Mouse (Mus musculus) midbrain, embryonic 16.5 days (tissue): ENCODE measurements around the gene Mast4. TPM values are rescaled to one million over a fixed set of nuclear protein-coding genes. Genes with fewer than 3 reads are reported as not detected.

Experiments used
- ATAC-seq: fragments of 200-750 bp; cut with Nextera tagmentation; 2 replicates; pipeline ENCODE4 v1.8.0; 2017; ENCODE audit warnings: moderate TSS enrichment
- H3K27ac ChIP-seq: fragments of 300-500 bp; sonication (generic); 2 replicates; pipeline ENCODE4 v1.5.1; 2014; ENCODE audit warnings: mild to moderate bottlenecking, low read length, mixed read lengths
- H3K27me3 ChIP-seq: fragments of 300-500 bp; sonication (generic); 2 replicates; pipeline ENCODE4 v1.6.1; 2014; ENCODE audit warnings: low read depth, low read length, mixed read lengths; ENCODE audit not compliant: control insufficient read depth, insufficient read depth
- H3K36me3 ChIP-seq: fragments of 300-500 bp; sonication (generic); 2 replicates; pipeline ENCODE4 v1.6.1; 2014; ENCODE audit warnings: mild to moderate bottlenecking, low read length, moderate library complexity, mixed read lengths; ENCODE audit not compliant: control insufficient read depth, insufficient read depth
- H3K4me1 ChIP-seq: fragments of 300-500 bp; sonication (generic); 2 replicates; pipeline ENCODE4 v1.6.1; 2014; ENCODE audit warnings: mild to moderate bottlenecking, low read length, mixed read lengths; ENCODE audit not compliant: control insufficient read depth, insufficient read depth
- H3K4me2 ChIP-seq: fragments of 300-500 bp; sonication (generic); 2 replicates; pipeline ENCODE4 v1.6.1; 2014; ENCODE audit warnings: mild to moderate bottlenecking, low read length, mixed read lengths
- H3K4me3 ChIP-seq: fragments of 300-500 bp; sonication (generic); 2 replicates; pipeline ENCODE4 v1.5.1; 2014; ENCODE audit warnings: low read depth, mild to moderate bottlenecking, low read length, moderate library complexity, mixed read lengths
- H3K9ac ChIP-seq: fragments of 300-500 bp; sonication (generic); 2 replicates; pipeline ENCODE4 v1.6.1; 2014; ENCODE audit warnings: low read depth, low read length, mixed read lengths
- H3K9me3 ChIP-seq: fragments of 300-500 bp; sonication (generic); replicated peaks from 2 replicates; pipeline ENCODE4 v1.6.1; 2014; ENCODE audit warnings: mild to moderate bottlenecking, low read length, mixed read lengths; ENCODE audit not compliant: control insufficient read depth, poor library complexity, severe bottlenecking
- WGBS: fragments of 180-500 bp; shearing (Covaris S2); extraction: QIAGEN DNeasy Blood & Tissue Kit; methylation state at CpG from one replicate; pipeline ENCODE4 v1.1.7; 2014; 5-methylcytosine and 5-hydroxymethylcytosine counted together
- polyA plus RNA-seq: library from polyadenylated mRNA; unstranded; fragments of >200 nt; fragmentation: Nextera tagmentation; extraction: Ambion mirVana; gene quantifications from 2 replicates; pipeline ENCODE4 v1.2.1, GENCODE M21; 2015

Gene Mast4
- polyA plus RNA-seq, 1 experiment from 2014 or later = 33.8 TPM

DNA sequence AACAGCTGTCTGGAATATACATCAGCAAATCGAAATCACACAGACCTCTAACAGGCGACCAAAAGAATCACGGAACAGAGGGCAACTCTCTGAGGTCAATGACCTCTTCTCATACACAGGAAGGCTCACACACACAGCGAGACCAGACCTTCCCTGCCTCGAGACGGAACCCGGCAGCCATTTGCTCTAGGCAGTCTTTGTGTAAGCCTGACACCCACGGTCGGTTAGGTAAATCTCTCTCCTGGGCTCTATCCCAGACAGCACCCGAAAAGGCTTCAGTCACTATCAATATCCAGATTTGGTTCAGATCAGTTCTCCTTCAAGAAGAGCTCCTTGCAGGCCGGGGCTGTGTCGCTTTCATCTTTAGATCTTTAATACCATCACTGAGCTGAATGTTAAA is 421.4 kb downstream of the Mast4 start:
- H3K4me1 ChIP-seq = no peaks in the 10 kb centered on the region
- 75% methylated on average over 12 of the region's 12 CpGs for whole genome bisulfite sequencing
- no peak overlapping the region for H3K4me2 ChIP-seq
- peak overlapping the region; percentile 11; the same call in 1 of the 2 replicates for H3K27ac ChIP-seq
- no peaks in the 10 kb centered on the region for H3K36me3 ChIP-seq
- no peaks in the 10 kb centered on the region for H3K27me3 ChIP-seq
- peak; percentile 11; the same call in 1 of the 2 replicates for ATAC-seq
- no peak overlapping the region for H3K4me3 ChIP-seq
- no peak overlapping the region for H3K9ac ChIP-seq
- no peaks in the 10 kb centered on the region for H3K9me3 ChIP-seq

DNA sequence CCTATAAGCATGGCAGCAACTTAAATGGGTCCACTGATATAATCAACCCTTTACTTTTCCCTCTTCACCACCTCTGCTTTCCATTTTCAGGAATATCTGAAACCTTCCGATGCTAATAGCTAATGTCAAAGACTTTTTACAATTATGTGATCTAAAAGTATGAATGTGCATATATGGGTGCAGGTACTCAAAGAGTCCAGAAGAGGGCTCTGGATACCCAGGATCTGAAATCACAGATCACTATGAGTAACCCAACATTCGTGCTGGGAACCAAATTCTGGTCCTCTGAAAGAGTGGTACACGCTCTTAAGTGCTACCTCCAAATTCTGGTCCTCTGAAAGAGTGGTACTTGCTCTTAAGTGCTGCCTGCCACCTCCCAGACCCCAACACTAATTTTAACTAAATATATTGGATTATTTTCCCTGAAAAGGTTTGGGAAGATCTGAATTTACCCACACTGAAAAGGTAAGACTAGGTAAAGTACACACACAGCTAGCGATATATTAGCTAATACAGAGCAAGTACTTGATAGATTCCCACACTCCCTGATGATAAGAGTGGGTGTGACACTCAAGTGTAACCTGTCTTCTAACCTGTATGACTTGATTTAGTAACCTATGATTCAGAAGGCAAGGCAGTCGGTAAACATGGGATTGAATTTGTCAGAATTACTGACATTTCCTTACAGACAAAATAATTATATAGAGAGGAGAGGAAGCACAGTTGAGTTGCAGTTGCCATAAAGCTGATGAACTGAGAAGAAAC is 424.5 kb downstream of the Mast4 start:
- WGBS = 91% methylated on average over 5 of the region's 5 CpGs
- Histone ChIP-seq H3K9me3 (no peaks in the 10 kb centered on the region), H3K4me2 (no peak overlapping the region), H3K9ac (no peak overlapping the region), H3K4me3 (no peak overlapping the region), H3K27me3 (no peaks in the 10 kb centered on the region), H3K4me1 (peaks cover 6% of the 10 kb centered on the region), H3K27ac (no peak overlapping the region), H3K36me3 (no peaks in the 10 kb centered on the region)
- no peak for ATAC-seq

DNA sequence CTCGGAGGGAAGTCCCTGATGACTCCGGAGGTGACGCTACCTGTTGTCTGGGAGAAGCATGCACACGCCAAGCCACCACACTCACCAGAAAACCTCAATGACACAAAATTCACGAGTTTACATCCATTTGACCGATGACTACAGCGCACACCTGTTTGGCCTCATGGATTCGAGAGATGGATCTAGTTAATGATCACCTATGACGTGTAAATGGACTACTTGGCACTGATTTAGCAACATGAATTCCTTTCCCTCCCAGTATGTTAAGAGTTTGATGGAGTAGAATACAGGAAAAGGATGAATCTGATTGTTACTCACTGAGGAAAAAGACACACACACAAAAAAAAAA is 427.7 kb downstream of the Mast4 start:
- ATAC-seq = peak; percentile 19
- Histone ChIP-seq H3K36me3 (no peaks in the 10 kb centered on the region), H3K9ac (peak overlapping the region; percentile 47), H3K9me3 (no peaks in the 10 kb centered on the region), H3K4me2 (peak overlapping the region; percentile 57), H3K4me3 (peak overlapping the region; percentile 41), H3K27me3 (no peaks in the 10 kb centered on the region), H3K27ac (peak overlapping the region; percentile 80), H3K4me1 (peaks cover 6% of the 10 kb centered on the region)
- 4% methylated on average over 9 of the region's 9 CpGs for WGBS

DNA sequence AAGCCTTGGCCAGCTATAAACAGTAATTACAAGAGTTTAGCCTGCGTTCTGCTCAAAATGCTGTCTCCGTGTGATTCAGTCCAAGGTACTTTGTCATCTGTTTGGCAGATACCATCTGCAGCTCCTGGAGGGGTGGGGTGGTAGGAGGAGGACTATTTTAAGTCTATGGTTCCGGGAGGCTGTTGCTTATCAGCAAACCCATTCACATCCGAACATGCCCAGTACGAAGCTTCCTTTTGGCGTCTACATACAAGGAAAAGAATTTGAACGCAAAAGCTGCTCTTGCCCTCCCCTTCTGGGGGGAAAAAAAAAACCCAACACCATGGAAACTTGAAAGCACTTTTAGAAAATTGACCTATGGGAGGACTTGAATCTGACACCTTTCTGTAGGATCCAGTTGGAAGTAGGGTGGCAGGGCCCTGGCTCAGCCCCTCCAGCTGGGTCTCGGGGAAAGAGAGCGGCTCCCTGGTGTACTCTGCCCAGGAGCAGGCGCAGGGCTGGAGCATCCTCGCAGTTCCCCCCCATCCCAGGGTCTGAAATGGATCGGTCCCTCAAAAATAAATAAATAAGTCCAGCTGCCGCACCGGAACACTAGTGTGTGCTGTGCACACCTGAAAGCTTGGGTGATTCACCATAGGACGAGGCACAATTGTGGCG is 428.2 kb downstream of the Mast4 start:
- Histone ChIP-seq H3K4me1 (peaks cover 6% of the 10 kb centered on the region), H3K27me3 (no peaks in the 10 kb centered on the region)
- 0% methylated on average over 16 of the region's 16 CpGs for WGBS

DNA sequence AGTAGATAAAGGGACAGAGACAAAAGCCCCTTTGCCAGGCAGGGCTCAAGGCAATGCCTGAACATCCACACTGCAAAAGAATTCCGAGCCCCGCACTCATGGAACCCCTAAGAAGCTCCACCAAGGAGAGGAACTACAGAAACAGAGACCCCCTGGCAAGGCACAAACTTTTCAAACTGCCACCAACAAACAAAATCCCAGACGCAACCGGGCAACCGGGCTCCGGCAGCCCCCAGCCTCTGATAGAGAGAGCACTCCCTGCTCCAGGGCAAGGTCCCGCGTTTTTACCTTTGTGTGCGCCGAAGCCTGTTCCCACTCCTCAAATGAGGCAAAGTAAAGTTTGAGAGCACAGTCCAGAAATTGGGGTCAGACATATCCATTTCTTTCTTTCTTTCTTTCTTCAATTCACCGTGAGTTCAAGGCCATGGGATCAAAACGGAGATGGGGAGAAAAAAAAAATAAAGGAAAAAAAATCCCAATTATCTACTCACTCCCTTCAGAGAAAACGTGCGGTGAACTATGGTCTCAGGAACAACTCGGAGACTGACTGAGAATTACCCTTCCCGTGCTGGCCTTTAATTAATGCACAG is 428.8 kb downstream of the Mast4 start:
- under 1% methylated on average over 16 of the region's 16 CpGs for WGBS
- Histone ChIP-seq H3K4me3 (peak overlapping the region; percentile 41), H3K9me3 (no peaks in the 10 kb centered on the region), H3K36me3 (no peaks in the 10 kb centered on the region), H3K4me2 (peak overlapping the region; percentile 57), H3K9ac (peak overlapping the region; percentile 47), H3K27me3 (no peaks in the 10 kb centered on the region), H3K27ac (peak overlapping the region; percentile 80), H3K4me1 (peaks cover 6% of the 10 kb centered on the region)
- no peak for ATAC-seq

More for the DNA sequence above, 428.2 kb downstream of the Mast4 start:
- peak overlapping the region; percentile 41 for H3K4me3 ChIP-seq
- ATAC-seq = peak; percentile 95
- peak overlapping the region; percentile 80 for H3K27ac ChIP-seq
- peak overlapping the region; percentile 57 for H3K4me2 ChIP-seq
- H3K36me3 ChIP-seq = no peaks in the 10 kb centered on the region
- no peaks in the 10 kb centered on the region for H3K9me3 ChIP-seq
- peak overlapping the region; percentile 47 for H3K9ac ChIP-seq

- no peak overlapping the region for H3K4me2 ChIP-seq
Observed at GRCm38 (mm10) chr13:102903689-102904088, 430.6 kb downstream of the Mast4 start.

GRCm38 (mm10) chr13:102902123-102902522 is 432.2 kb downstream of the Mast4 start:
- Histone ChIP-seq H3K27me3 (no peaks in the 10 kb centered on the region), H3K9ac (no peak overlapping the region)
- ATAC-seq = no peak

More at GRCm38 (mm10) chr13:102903689-102904088, 430.6 kb downstream of the Mast4 start:
- H3K36me3 ChIP-seq = no peaks in the 10 kb centered on the region
- WGBS = 89% methylated on average over 4 of the region's 4 CpGs
- ATAC-seq = no peak
- no peak overlapping the region for H3K27ac ChIP-seq
- no peak overlapping the region for H3K4me3 ChIP-seq
- no peak overlapping the region for H3K9ac ChIP-seq
- no peaks in the 10 kb centered on the region for H3K9me3 ChIP-seq
- H3K27me3 ChIP-seq = no peaks in the 10 kb centered on the region
- H3K4me1 ChIP-seq = peaks cover 6% of the 10 kb centered on the region

GRCm38 (mm10) chr13:102900531-102900930 is 433.8 kb downstream of the Mast4 start:
- Histone ChIP-seq H3K4me2 (no peak overlapping the region), H3K27ac (no peak overlapping the region)
- ATAC-seq = no peak

More at GRCm38 (mm10) chr13:102902123-102902522, 432.2 kb downstream of the Mast4 start:
- 66% methylated on average over 7 of the region's 7 CpGs for WGBS
- Histone ChIP-seq H3K4me3 (no peak overlapping the region), H3K36me3 (no peaks in the 10 kb centered on the region), H3K4me1 (peaks cover 6% of the 10 kb centered on the region), H3K4me2 (no peak overlapping the region), H3K9me3 (no peaks in the 10 kb centered on the region), H3K27ac (no peak overlapping the region)

GRCm38 (mm10) chr13:102900083-102900420 is 434.2 kb downstream of the Mast4 start:
- WGBS = 49% methylated on average over 2 of the region's 2 CpGs
- peaks cover 6% of the 10 kb centered on the region for H3K4me1 ChIP-seq
- ATAC-seq = no peak

More at GRCm38 (mm10) chr13:102900531-102900930, 433.8 kb downstream of the Mast4 start:
- Histone ChIP-seq H3K4me1 (peaks cover 8% of the 10 kb centered on the region), H3K9me3 (no peaks in the 10 kb centered on the region), H3K36me3 (no peaks in the 10 kb centered on the region), H3K4me3 (no peak overlapping the region), H3K9ac (no peak overlapping the region), H3K27me3 (no peaks in the 10 kb centered on the region)
- 77% methylated on average over 8 of the region's 8 CpGs for WGBS

More at GRCm38 (mm10) chr13:102900083-102900420, 434.2 kb downstream of the Mast4 start:
- Histone ChIP-seq H3K4me3 (no peak overlapping the region), H3K9me3 (no peaks in the 10 kb centered on the region), H3K27me3 (no peaks in the 10 kb centered on the region), H3K9ac (no peak overlapping the region), H3K36me3 (no peaks in the 10 kb centered on the region), H3K4me2 (no peak overlapping the region), H3K27ac (no peak overlapping the region)
